In genomic region chr10:59425369-59425768, GRCm38 (mm10) we compare ENCODE assay signal across 7 mouse cellular contexts. TPM values are rescaled to one million over a fixed set of nuclear protein-coding genes. Genes with fewer than 3 reads are reported as not detected.
DNase-seq lines count a peak whose midpoint lies in the region; ATAC-seq lines count a peak whose summit lies in the region.

No protein-coding gene starts in this region.

- no peak for ATAC-seq in hindbrain, embryonic 14.5 days (ENCODE audit: low FRiP score)

- H3K9me3 ChIP-seq in hindbrain, embryonic 14.5 days (ENCODE audit: control insufficient read depth, low read length): no peaks in the 10 kb centered on the region

- intact Hi-C loops in gastrocnemius, postnatal 36 days (cut with DNase I): no loop called here

- peak; percentile 77 for DNase-seq in adipocyte (ENCODE audit: low spot score)
- peak; percentile 58 for DNase-seq in adrenal gland, postnatal 25 days
- peak; percentile 53 to 73 for DNase-seq in gastrocnemius, postnatal 36 days
- peak; percentile 43 to 68 for DNase-seq in kidney, postnatal 4 days
- DNase-seq in hindbrain, embryonic 14.5 days (ENCODE audit: low spot score): no peak
- no peak for DNase-seq in left cerebral cortex, adult 11 months (ENCODE audit: low spot score)
- DNase-seq in frontal cortex, postnatal 25 days (ENCODE audit: low spot score in 2 of 2): no peak

- no peaks in the 10 kb centered on the region for H3K27me3 ChIP-seq in hindbrain, embryonic 14.5 days (ENCODE audit: control insufficient read depth, insufficient read depth, low read length)

- WGBS in hindbrain, embryonic 14.5 days: 83% methylated on average over 7 of the region's 7 CpGs

- no peak overlapping the region for H3K27ac ChIP-seq in hindbrain, embryonic 14.5 days

- H3K4me1 ChIP-seq in hindbrain, embryonic 14.5 days (replicated peaks; ENCODE audit: control insufficient read depth, insufficient read depth, low read length): no peaks in the 10 kb centered on the region

- H3K9ac ChIP-seq in hindbrain, embryonic 14.5 days: no peak overlapping the region

- no peak overlapping the region for H3K4me2 ChIP-seq in hindbrain, embryonic 14.5 days (replicated peaks)

- H3K4me3 ChIP-seq in hindbrain, embryonic 14.5 days (replicated peaks; ENCODE audit: low read length): no peak overlapping the region

- no peaks in the 10 kb centered on the region for H3K36me3 ChIP-seq in hindbrain, embryonic 14.5 days (replicated peaks; ENCODE audit: control insufficient read depth, insufficient read depth)

RNA-seq across cellular contexts. Expression of gene Oit3, which starts 16.2 kb away (rescaled TPM):
- 4.8 and 6.2 TPM in 2 replicates for total RNA-seq in adrenal gland, postnatal 25 days (2021)
- under 1 TPM; 0.12 to 0.26 TPM for total RNA-seq in gastrocnemius, postnatal 36 days (2021)
- 0.18 and 0.27 TPM in 2 replicates for polyA plus RNA-seq in hindbrain, embryonic 14.5 days (2014; fragmentation: Nextera tagmentation; extraction: Ambion mirVana)

RNA-seq across cellular contexts. Expression of gene Pla2g12b, which starts 21.9 kb away (rescaled TPM):
- total RNA-seq in adrenal gland, postnatal 25 days (2021): 1.4 TPM in 1 of 2 replicates, not detected in the other
- total RNA-seq in gastrocnemius, postnatal 36 days (2021): not detected
- polyA plus RNA-seq in hindbrain, embryonic 14.5 days (2014; fragmentation: Nextera tagmentation; extraction: Ambion mirVana): not detected in 2 replicates

RNA-seq across cellular contexts. Expression of gene Gm10273, which starts 29.9 kb away (rescaled TPM):
- 23.4 and 50.5 TPM in 2 replicates for total RNA-seq in adrenal gland, postnatal 25 days (2021)
- 100 to 1,000 TPM in 1 of 2 experiments, 10 to 100 TPM in 1; 85.4 to 136 TPM for total RNA-seq in gastrocnemius, postnatal 36 days (2021)
- polyA plus RNA-seq in hindbrain, embryonic 14.5 days (2014; fragmentation: Nextera tagmentation; extraction: Ambion mirVana): 4.0 and 4.3 TPM in 2 replicates

Comparison
In these comparisons a context has a peak if more than half of its experiments do, and no peak if none do; other contexts are left out.
1. DNase-seq: peak in adipocyte (single experiment), adrenal gland, postnatal 25 days (single experiment), gastrocnemius, postnatal 36 days (2 of 2) and kidney, postnatal 4 days (2 of 2); none in hindbrain, embryonic 14.5 days (single experiment), left cerebral cortex, adult 11 months (single experiment) and frontal cortex, postnatal 25 days (0 of 2).